Mouse (Mus musculus): ENCODE data around the gene Galnt18. TPM values are rescaled to one million over a fixed set of nuclear protein-coding genes. Genes with fewer than 3 reads are reported as not detected.

The Galnt18 gene
- polyA plus RNA-seq, 1 experiment from 2014 or later, result 8.1 TPM

GRCm38 (mm10) chr7:111713828-111714600, 65.8 kb downstream of the Galnt18 start:
- Histone ChIP-seq H3K27ac (ENCODE audit: low read depth, low read length) (no peak overlapping the region), H3K9ac (ENCODE audit: low read length) (no peak overlapping the region), H3K36me3 (ENCODE audit: control insufficient read depth, insufficient read depth, low read length) (no peaks in the 10 kb centered on the region), H3K9me3 (ENCODE audit: control insufficient read depth, low read length) (no peaks in the 10 kb centered on the region), H3K27me3 (ENCODE audit: control insufficient read depth, insufficient read depth, low read length) (no peaks in the 10 kb centered on the region), H3K4me3 (ENCODE audit: low read depth, low read length) (no peak overlapping the region), H3K4me1 (ENCODE audit: control insufficient read depth, insufficient read depth, low read length) (no peaks in the 10 kb centered on the region), H3K4me2 (ENCODE audit: low read depth) (no peak overlapping the region)
- 66% methylated on average over 3 of the region's 3 CpGs for WGBS
- no peak for DNase-seq (ENCODE audit: low spot score)
- ATAC-seq (ENCODE audit: insufficient read depth, low FRiP score, low TSS enrichment), result no peak

- no peaks in the 10 kb centered on the region for H3K4me1 ChIP-seq (ENCODE audit: control insufficient read depth, insufficient read depth, low read length)
- no peak for ATAC-seq (ENCODE audit: insufficient read depth, low FRiP score, low TSS enrichment)
Measured at GRCm38 (mm10) chr7:111712797-111713196, 67.0 kb downstream of the Galnt18 start.

DNA sequence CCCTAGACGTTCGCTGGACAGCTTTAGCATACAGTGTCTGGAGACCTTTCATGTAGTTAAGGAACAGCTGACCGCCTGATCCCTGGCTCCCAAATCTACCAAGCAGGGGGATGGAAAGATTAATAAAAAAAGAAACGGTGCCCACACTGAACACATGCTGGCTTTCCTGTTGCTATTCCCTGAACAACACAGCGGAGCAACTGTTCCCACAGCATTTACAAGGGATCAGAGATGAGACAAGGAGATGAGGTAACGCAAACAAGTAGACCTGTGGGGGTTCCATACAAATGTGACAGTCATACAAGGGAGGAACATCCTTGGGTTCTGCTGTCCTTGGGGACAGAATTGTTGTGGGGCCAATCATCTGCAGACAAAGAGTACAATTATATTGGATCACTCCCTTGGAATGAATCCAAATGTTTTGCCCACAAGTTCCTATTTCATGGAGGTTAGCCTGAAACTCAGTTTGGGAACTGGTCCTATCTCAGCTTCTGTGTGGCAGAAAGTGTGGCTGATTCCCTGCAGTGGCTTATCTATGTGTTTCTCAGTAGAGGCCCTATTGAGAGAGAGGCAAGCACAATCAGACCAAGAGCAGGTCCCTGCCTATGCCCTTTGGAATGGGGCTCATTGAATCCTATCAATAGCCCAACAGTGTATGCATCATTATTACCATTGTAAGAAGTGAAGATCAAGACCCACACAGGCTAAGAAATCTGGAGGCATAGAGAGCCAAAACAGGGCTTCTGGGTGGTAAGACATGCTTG, 68.5 kb downstream of the Galnt18 start:
- 86% methylated on average over 6 of the region's 6 CpGs for WGBS

More at GRCm38 (mm10) chr7:111712797-111713196, 67.0 kb downstream of the Galnt18 start:
- Histone ChIP-seq H3K4me3 (ENCODE audit: low read depth, low read length) (no peak overlapping the region), H3K36me3 (ENCODE audit: control insufficient read depth, insufficient read depth, low read length) (no peaks in the 10 kb centered on the region), H3K27me3 (ENCODE audit: control insufficient read depth, insufficient read depth, low read length) (no peaks in the 10 kb centered on the region), H3K27ac (ENCODE audit: low read depth, low read length) (no peak overlapping the region), H3K9ac (ENCODE audit: low read length) (no peak overlapping the region), H3K4me2 (ENCODE audit: low read depth) (no peak overlapping the region), H3K9me3 (ENCODE audit: control insufficient read depth, low read length) (no peaks in the 10 kb centered on the region)
- 86% methylated on average over 4 of the region's 4 CpGs for WGBS
- no peak for DNase-seq (ENCODE audit: low spot score)

DNA sequence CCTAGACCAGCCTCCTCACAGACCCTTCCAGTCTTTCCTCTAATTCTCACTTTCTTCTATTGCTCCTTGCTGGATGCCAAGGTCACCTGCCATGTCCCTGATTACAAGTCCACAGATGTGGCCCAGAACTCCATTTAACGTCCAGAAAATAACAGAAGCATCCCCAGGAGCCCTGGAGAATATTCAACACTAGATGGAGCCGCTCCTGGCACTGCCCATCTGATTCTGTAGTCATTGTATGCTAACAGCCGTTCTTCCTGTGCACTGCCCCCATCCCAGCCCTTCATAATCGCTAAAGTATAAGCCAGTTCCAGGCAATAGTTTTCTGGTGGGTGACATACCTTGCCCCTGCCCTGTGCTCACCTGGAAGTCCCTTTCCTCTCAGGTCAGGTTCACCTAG, 69.5 kb downstream of the Galnt18 start:
- Histone ChIP-seq H3K4me3 (ENCODE audit: low read depth, low read length) (no peak overlapping the region), H3K27ac (ENCODE audit: low read depth, low read length) (no peak overlapping the region), H3K27me3 (ENCODE audit: control insufficient read depth, insufficient read depth, low read length) (no peaks in the 10 kb centered on the region), H3K9ac (ENCODE audit: low read length) (no peak overlapping the region), H3K4me2 (ENCODE audit: low read depth) (no peak overlapping the region), H3K4me1 (ENCODE audit: control insufficient read depth, insufficient read depth, low read length) (no peaks in the 10 kb centered on the region), H3K36me3 (ENCODE audit: control insufficient read depth, insufficient read depth, low read length) (no peaks in the 10 kb centered on the region), H3K9me3 (ENCODE audit: control insufficient read depth, low read length) (no peaks in the 10 kb centered on the region)
- ATAC-seq (ENCODE audit: insufficient read depth, low FRiP score, low TSS enrichment) (no peak), DNase-seq (ENCODE audit: low spot score) (no peak)
- 59% methylated on average over 4 of the region's 4 CpGs for WGBS

More for the DNA sequence above, 68.5 kb downstream of the Galnt18 start:
- Histone ChIP-seq H3K36me3 (ENCODE audit: control insufficient read depth, insufficient read depth, low read length) (no peaks in the 10 kb centered on the region), H3K27ac (ENCODE audit: low read depth, low read length) (no peak overlapping the region), H3K9me3 (ENCODE audit: control insufficient read depth, low read length) (no peaks in the 10 kb centered on the region), H3K4me3 (ENCODE audit: low read depth, low read length) (no peak overlapping the region), H3K4me2 (ENCODE audit: low read depth) (no peak overlapping the region), H3K9ac (ENCODE audit: low read length) (no peak overlapping the region), H3K4me1 (ENCODE audit: control insufficient read depth, insufficient read depth, low read length) (no peaks in the 10 kb centered on the region), H3K27me3 (ENCODE audit: control insufficient read depth, insufficient read depth, low read length) (no peaks in the 10 kb centered on the region)
- DNase-seq (ENCODE audit: low spot score) (no peak), ATAC-seq (ENCODE audit: insufficient read depth, low FRiP score, low TSS enrichment) (no peak)

DNA sequence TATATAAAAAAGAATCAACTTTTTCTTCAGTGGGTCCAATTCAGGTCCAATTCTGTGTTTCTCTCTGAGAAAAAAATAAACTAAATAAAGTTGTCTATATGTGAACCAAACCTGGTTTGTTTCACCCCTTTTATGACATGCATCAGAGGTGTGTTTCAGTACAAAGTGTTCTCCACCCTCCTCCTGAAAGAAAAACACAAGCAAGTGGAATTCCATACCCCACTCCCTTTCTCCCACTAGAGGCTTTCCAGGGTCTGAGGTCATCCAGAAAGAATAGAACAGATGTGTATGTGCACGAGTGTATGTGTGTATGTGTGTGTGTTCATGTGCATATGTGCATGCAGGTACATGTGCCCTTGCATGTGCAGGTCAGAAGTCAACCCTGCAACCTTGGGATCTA, 71.2 kb downstream of the Galnt18 start:
- no peak overlapping the region for H3K4me2 ChIP-seq (ENCODE audit: low read depth)
- DNase-seq (ENCODE audit: low spot score) (no peak), ATAC-seq (ENCODE audit: insufficient read depth, low FRiP score, low TSS enrichment) (no peak)
- no peak overlapping the region for H3K27ac ChIP-seq (ENCODE audit: low read depth, low read length)
- H3K9ac ChIP-seq (ENCODE audit: low read length), result no peak overlapping the region
- no peaks in the 10 kb centered on the region for H3K9me3 ChIP-seq (ENCODE audit: control insufficient read depth, low read length)
- 47% methylated on average over 1 of the region's 1 CpGs for WGBS
- no peak overlapping the region for H3K4me3 ChIP-seq (ENCODE audit: low read depth, low read length)
- H3K4me1 ChIP-seq (ENCODE audit: control insufficient read depth, insufficient read depth, low read length), result no peaks in the 10 kb centered on the region
- no peaks in the 10 kb centered on the region for H3K27me3 ChIP-seq (ENCODE audit: control insufficient read depth, insufficient read depth, low read length)
- no peaks in the 10 kb centered on the region for H3K36me3 ChIP-seq (ENCODE audit: control insufficient read depth, insufficient read depth, low read length)

DNA sequence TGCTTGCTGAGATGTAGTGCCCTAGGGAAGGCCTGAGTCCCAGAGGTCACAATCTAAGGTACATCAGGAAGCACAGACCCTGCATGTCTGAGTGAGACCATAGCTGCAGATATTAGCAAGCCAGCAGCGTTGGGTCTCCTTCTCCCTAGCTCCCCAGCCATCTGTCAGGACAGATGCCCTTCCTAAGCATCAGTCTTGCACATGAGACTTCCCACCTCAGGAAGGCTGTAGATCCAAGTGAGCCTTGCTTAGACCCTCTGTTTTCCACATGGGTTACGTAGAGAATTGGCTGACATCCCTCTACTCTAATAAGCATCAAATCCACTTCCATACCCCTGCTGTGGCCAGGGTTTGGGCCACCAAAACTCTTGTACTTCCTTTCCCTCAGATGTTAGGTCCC, 76.8 kb downstream of the Galnt18 start:
- Histone ChIP-seq H3K4me2 (ENCODE audit: low read depth) (no peak overlapping the region), H3K27me3 (ENCODE audit: control insufficient read depth, insufficient read depth, low read length) (no peaks in the 10 kb centered on the region), H3K9ac (ENCODE audit: low read length) (no peak overlapping the region), H3K9me3 (ENCODE audit: control insufficient read depth, low read length) (no peaks in the 10 kb centered on the region), H3K4me1 (ENCODE audit: control insufficient read depth, insufficient read depth, low read length) (no peaks in the 10 kb centered on the region), H3K27ac (ENCODE audit: low read depth, low read length) (no peak overlapping the region), H3K4me3 (ENCODE audit: low read depth, low read length) (no peak overlapping the region), H3K36me3 (ENCODE audit: control insufficient read depth, insufficient read depth, low read length) (no peaks in the 10 kb centered on the region)
- ATAC-seq (ENCODE audit: insufficient read depth, low FRiP score, low TSS enrichment) (no peak), DNase-seq (ENCODE audit: low spot score) (no peak)
- 79% methylated on average over 2 of the region's 2 CpGs for WGBS

- DNase-seq (ENCODE audit: low spot score) (no peak), ATAC-seq (ENCODE audit: insufficient read depth, low FRiP score, low TSS enrichment) (no peak)
- H3K27me3 ChIP-seq (ENCODE audit: control insufficient read depth, insufficient read depth, low read length), result no peaks in the 10 kb centered on the region
- no peak overlapping the region for H3K4me2 ChIP-seq (ENCODE audit: low read depth)
- H3K4me1 ChIP-seq (ENCODE audit: control insufficient read depth, insufficient read depth, low read length), result no peaks in the 10 kb centered on the region
- no peaks in the 10 kb centered on the region for H3K36me3 ChIP-seq (ENCODE audit: control insufficient read depth, insufficient read depth, low read length)
- no peak overlapping the region for H3K9ac ChIP-seq (ENCODE audit: low read length)
- H3K27ac ChIP-seq (ENCODE audit: low read depth, low read length), result no peak overlapping the region
- no peak overlapping the region for H3K4me3 ChIP-seq (ENCODE audit: low read depth, low read length)
- no peaks in the 10 kb centered on the region for H3K9me3 ChIP-seq (ENCODE audit: control insufficient read depth, low read length)
Measured at GRCm38 (mm10) chr7:111701788-111702187, 78.0 kb downstream of the Galnt18 start.

GRCm38 (mm10) chr7:111699446-111699845, 80.3 kb downstream of the Galnt18 start:
- H3K27ac ChIP-seq (ENCODE audit: low read depth, low read length), result no peak overlapping the region
- WGBS, result 63% methylated on average over 3 of the region's 3 CpGs
- no peaks in the 10 kb centered on the region for H3K4me1 ChIP-seq (ENCODE audit: control insufficient read depth, insufficient read depth, low read length)
- no peaks in the 10 kb centered on the region for H3K9me3 ChIP-seq (ENCODE audit: control insufficient read depth, low read length)
- H3K27me3 ChIP-seq (ENCODE audit: control insufficient read depth, insufficient read depth, low read length), result no peaks in the 10 kb centered on the region
- DNase-seq (ENCODE audit: low spot score) (no peak), ATAC-seq (ENCODE audit: insufficient read depth, low FRiP score, low TSS enrichment) (no peak)
- no peaks in the 10 kb centered on the region for H3K36me3 ChIP-seq (ENCODE audit: control insufficient read depth, insufficient read depth, low read length)
- H3K4me3 ChIP-seq (ENCODE audit: low read depth, low read length), result no peak overlapping the region
- H3K4me2 ChIP-seq (ENCODE audit: low read depth), result no peak overlapping the region
- no peak overlapping the region for H3K9ac ChIP-seq (ENCODE audit: low read length)

- Histone ChIP-seq H3K27ac (ENCODE audit: low read depth, low read length) (no peak overlapping the region), H3K9me3 (ENCODE audit: control insufficient read depth, low read length) (no peaks in the 10 kb centered on the region), H3K4me2 (ENCODE audit: low read depth) (no peak overlapping the region), H3K27me3 (ENCODE audit: control insufficient read depth, insufficient read depth, low read length) (no peaks in the 10 kb centered on the region), H3K36me3 (ENCODE audit: control insufficient read depth, insufficient read depth, low read length) (no peaks in the 10 kb centered on the region), H3K9ac (ENCODE audit: low read length) (no peak overlapping the region), H3K4me3 (ENCODE audit: low read depth, low read length) (no peak overlapping the region), H3K4me1 (ENCODE audit: control insufficient read depth, insufficient read depth, low read length) (no peaks in the 10 kb centered on the region)
- ATAC-seq (ENCODE audit: insufficient read depth, low FRiP score, low TSS enrichment), result no peak
- no peak for DNase-seq (ENCODE audit: low spot score)
Measured at GRCm38 (mm10) chr7:111696226-111696625, 83.6 kb downstream of the Galnt18 start.
